Mouse (Mus musculus): Measurements from ENCODE around the gene Gm43552. TPM values are rescaled to one million over a fixed set of nuclear protein-coding genes. Genes with fewer than 3 reads are reported as not detected.
"Not testable (repeated sequence)": the region's sequence is repeated elsewhere in the genome, so short reads cannot be mapped to it uniquely, and the experiment has no call there.

Gm43552 gene
- total RNA-seq (2021) = not detected

GRCm38 (mm10) chr5:65492716-65493531 lies at the start of gene Gm43552:
Gm43552 (minus strand) TSS chr5:65492833.
- intact Hi-C loops (cut with DNase I) = loop anchor here (2.0 kb wide), 2 partner anchors 44 to 204 kb away; partner anchors contain the start of genes Smim14 and Ube2k
- peak; percentile 96 to 98 for DNase-seq (ENCODE audit: low spot score in 2 of 2)

GRCm38 (mm10) chr5:65541889-65542288 lies 49.3 kb upstream of the Gm43552 start:
- intact Hi-C loops (cut with DNase I) = no loop called here

GRCm38 (mm10) chr5:65539786-65540185 lies 47.2 kb upstream of the Gm43552 start:
- intact Hi-C loops (cut with DNase I) = no loop called here
- DNase-seq (ENCODE audit: low spot score in 2 of 2) = no peak

More at GRCm38 (mm10) chr5:65541889-65542288, 49.3 kb upstream of the Gm43552 start:
- DNase-seq (ENCODE audit: low spot score in 2 of 2) = no peak

DNA sequence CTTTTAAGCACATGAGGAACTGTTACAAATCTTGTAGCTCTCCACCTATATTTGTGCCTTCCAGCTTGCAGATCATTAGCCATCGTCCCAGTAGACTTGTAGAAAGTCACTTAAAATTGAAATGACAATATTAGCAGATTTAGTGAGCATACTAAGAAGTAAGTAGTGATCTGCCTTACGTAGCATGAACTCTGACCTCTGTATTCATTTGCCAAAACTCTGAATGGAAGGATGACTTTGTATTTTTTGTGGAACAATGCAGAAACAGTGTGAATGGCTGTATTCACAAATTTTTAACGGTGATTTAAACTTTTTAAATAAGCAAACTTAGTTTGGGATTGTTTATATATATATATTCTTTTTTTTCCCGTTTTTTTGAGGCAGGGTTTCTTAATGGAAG lies 46.2 kb upstream of the Gm43552 start:
- intact Hi-C loops (cut with DNase I) = no loop called here

GRCm38 (mm10) chr5:65538121-65538520 lies 45.5 kb upstream of the Gm43552 start:
- intact Hi-C loops (cut with DNase I) = no loop called here
- DNase-seq (ENCODE audit: low spot score in 2 of 2) = no peak

More for the DNA sequence above, 46.2 kb upstream of the Gm43552 start:
- DNase-seq (ENCODE audit: low spot score in 2 of 2) = no peak

- intact Hi-C loops (cut with DNase I) = loop anchor here (2.0 kb wide), 2 partner anchors 45 to 159 kb away; partner anchors contain the start of gene Gm43552
- no peak for DNase-seq (ENCODE audit: low spot score in 2 of 2)
Measured at GRCm38 (mm10) chr5:65537420-65538071, 44.9 kb upstream of the Gm43552 start.

DNA sequence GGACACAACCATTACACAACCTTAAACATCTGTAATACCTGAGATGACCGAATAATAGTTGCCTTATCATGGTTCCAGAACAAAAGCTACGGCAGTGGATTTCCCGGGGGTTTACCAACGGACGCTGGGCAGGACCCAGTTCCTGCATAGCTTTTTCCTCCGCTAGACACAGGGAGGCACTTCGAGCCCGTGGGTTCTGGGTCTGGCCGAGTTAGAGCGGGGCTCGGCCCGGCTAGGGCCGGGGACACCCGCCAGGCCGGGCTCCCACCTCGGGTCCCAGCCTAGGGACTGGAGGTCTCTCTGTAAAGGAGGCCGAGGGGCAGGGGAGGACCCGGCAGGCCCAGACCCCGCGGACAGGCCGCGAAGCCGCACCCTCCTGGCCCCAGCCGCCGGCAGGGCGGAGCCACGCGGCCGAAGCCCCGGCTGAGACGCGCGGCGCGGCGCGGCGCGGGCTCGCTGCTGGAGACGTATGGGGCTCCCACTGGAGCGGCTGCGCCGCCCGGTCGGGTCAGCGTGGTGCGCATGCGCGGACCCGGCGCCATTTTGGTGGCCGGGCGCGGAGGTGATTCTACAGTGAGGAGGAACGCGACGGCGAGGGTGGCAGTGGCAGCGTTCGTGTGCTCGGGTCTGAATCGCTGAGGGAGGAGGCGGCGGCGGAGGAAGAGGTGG lies 44.3 kb upstream of the Gm43552 start, which contains the start of the genes Smim14 and Ube2k:
Gene Smim14 (minus strand): TSS at position 434 of the 669 bp plus-strand sequence.
Gene Ube2k (plus strand): TSS at position 483 of the 669 bp plus-strand sequence.
- peak; percentile 93 to 96 for DNase-seq (ENCODE audit: low spot score in 2 of 2)
- intact Hi-C loops (cut with DNase I) = loop anchor here (2.0 kb wide), 2 partner anchors 44 to 160 kb away; partner anchors contain the start of gene Gm43552

- not testable (repeated sequence) for DNase-seq (ENCODE audit: low spot score in 2 of 2)
- intact Hi-C loops (cut with DNase I) = loop anchor here (2.0 kb wide), 2 partner anchors 43 to 161 kb away; partner anchors contain the start of gene Gm43552
Measured at GRCm38 (mm10) chr5:65536068-65536465, 43.4 kb upstream of the Gm43552 start.

DNA sequence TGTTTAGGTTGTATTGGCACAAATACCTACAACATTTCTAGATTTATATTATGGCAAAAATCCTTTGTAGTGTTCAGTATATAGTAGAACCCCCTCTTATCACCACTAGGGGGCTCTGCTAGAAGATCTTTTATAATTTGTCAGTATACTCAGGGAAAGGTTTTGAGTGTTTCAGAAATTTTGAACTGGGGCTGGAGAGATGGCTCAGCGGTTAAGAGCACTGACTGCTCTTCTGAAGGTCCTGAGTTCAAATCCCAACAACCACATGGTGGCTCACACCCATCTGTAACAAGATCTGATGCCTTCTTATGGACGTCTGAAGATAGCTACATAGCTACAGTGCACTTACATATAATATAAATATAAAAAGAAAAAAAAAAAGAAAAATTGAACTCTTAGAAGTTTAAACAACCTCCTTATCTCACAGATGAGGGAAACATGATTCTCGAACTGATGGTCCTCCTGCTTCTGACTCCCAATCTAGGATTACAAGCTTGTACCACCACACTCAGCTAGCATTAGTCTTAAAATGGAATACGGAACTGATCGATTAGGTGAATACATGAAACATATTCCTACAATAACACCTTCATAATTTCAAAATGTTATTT lies 42.9 kb upstream of the Gm43552 start:
- no peak for DNase-seq (ENCODE audit: low spot score in 2 of 2)
- intact Hi-C loops (cut with DNase I) = loop anchor here (2.0 kb wide), 2 partner anchors 43 to 161 kb away; partner anchors contain the start of gene Gm43552

DNA sequence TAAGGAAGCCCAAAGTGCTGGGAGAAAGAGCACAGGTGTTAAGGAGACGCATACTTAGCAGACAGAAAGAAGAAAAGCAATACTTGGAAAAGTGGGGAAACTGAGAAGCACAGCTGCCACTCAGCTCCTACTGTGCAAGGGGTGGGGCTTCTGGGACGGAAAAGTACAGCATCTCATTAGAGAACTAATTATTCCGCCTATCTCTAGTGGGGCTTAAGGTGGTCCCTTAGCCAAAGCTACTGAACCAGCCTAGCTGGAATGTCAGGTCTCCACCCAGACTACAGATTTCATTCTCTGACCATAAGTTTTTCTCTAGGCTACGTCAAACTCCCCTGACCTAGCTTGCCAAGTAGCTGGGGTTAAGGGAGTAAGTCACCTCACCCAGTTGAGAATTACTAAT lies 41.9 kb upstream of the Gm43552 start:
- DNase-seq (ENCODE audit: low spot score in 2 of 2) = no peak
- intact Hi-C loops (cut with DNase I) = no loop called here

DNA sequence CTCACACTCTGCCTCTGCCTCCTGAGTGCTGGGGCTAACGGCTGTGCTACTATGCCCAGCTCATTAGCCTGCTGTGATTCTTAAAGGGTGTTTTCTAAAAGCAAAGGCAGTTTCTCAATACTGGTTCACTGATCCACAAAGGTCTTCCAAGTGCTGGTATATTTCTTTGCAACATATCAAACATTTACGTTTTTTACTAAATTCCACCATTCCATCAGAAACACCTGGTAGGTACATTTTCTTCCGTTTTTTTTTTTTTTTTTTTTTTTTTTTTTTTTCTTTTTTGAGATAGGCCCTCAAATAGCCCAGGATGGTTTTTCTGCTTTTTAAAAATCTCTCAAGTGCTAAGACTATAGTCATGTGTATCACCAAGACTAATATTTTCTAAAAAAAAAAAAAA lies 38.6 kb upstream of the Gm43552 start:
- DNase-seq (ENCODE audit: low spot score in 2 of 2) = no peak
- intact Hi-C loops (cut with DNase I) = no loop called here

- intact Hi-C loops (cut with DNase I) = no loop called here
- DNase-seq (ENCODE audit: low spot score in 2 of 2) = no peak
Measured at GRCm38 (mm10) chr5:65525674-65526443, 33.2 kb upstream of the Gm43552 start.

DNA sequence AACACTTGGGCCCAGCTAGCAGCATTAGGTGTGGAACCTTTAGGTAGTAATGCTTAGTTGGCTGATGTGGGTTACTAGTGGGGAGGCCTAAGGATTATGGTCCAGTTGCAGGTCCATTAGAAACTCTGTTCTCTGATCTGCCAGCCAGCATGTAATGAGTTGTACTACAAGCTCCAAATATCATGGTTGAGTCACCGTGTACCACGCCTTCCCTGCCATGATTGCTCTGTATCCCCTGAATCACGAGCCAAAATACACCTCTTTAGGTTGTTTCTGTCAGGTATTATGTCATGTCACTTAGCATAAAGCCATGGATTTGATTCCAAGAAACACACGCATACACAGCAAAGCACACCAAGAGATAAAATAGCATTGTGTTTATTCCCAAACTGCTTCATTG lies 32.2 kb upstream of the Gm43552 start:
- intact Hi-C loops (cut with DNase I) = no loop called here
- no peak for DNase-seq (ENCODE audit: low spot score in 2 of 2)

DNA sequence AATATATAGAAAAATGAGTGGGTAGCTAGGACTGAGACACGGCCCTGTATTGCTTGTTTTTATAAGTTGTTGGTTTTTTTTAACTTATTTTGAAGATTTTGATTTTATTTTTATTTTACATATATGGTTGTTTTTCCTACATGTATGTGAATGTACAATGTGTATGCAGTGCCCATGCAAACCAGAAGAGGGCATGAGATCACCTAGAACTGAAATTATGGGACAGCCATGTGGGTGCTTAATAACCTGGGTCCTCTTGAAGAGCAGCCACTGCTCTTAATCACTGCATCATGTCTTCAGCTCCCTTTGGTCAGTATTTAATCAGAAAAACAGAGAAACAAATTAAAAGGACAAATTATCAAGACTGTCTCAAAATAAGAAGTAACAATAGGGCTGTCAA lies 29.2 kb upstream of the Gm43552 start:
- DNase-seq (ENCODE audit: low spot score in 2 of 2) = no peak
- intact Hi-C loops (cut with DNase I) = no loop called here

- intact Hi-C loops (cut with DNase I) = no loop called here
Measured at GRCm38 (mm10) chr5:65514635-65515278, 22.1 kb upstream of the Gm43552 start.

DNA sequence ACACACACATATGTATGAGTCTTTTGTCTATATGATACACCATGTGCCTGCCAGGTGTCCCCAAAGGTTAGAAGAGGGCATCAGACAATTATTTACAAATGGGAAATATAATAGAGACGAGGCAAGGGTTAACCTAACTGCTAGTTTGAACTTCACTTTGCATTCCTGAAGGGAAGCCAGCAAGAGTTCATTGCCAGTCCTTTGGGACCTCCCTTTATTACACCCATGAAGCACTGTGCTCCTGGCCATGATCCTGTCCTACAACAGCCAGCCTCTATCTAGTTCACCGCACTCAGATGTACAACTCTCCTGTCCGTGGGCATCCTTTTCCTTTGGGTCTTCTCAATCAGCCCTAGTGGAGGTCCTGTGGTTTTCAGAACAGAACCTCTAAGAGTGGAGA lies 20.9 kb upstream of the Gm43552 start:
- no peak for DNase-seq (ENCODE audit: low spot score in 2 of 2)
- intact Hi-C loops (cut with DNase I) = no loop called here

More at GRCm38 (mm10) chr5:65514635-65515278, 22.1 kb upstream of the Gm43552 start:
- DNase-seq (ENCODE audit: low spot score in 2 of 2) = no peak

DNA sequence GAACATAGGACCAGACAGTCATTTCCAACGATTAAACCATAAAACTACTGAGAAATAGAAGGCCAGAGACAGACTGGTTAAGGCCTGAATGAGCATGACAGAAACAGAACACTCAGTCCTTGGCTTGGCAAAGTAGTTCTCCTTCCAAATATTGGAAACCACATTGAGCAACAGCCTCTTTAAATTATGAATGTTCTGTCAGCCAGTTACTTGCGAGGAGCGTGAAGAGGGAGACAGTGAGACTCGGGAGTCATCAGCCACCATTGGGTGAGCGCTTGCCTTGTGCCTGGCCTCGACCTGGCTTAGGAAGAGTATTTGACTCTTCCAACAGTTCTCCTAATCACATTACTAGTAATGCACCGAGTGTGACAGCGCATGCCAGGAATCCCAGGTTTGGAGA lies 15.8 kb upstream of the Gm43552 start:
- intact Hi-C loops (cut with DNase I) = no loop called here
- DNase-seq (ENCODE audit: low spot score in 2 of 2) = no peak

DNA sequence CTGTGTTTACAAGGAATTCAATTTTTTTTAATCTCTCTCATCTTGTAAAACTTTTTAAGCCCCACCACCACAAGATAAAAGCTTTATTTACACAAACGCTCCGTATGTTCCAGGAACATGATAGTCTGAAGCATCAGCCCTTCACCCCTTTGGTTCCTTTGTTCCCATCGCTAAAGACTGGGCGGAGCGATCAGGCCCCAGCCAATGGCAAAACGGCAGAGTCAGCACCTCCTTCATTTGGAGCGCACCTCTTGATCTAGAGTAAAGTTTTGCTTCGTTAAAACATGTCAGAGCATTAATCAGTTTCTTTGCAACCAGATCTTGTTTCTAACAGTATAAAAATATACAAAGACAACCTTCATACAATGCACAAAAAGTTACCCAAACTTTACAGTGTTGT lies 13.2 kb upstream of the Gm43552 start:
- no peak for DNase-seq (ENCODE audit: low spot score in 2 of 2)
- intact Hi-C loops (cut with DNase I) = no loop called here

Data from left cerebral cortex, postnatal 36 days (tissue).